Mouse (Mus musculus): ENCODE measurements around the gene Olfr769. TPM values are rescaled to one million over a fixed set of nuclear protein-coding genes. Genes with fewer than 3 reads are reported as not detected.
"Not testable (repeated sequence)": the region's sequence is repeated elsewhere in the genome, so short reads cannot be mapped to it uniquely, and the experiment has no call there.

Gene Olfr769
- not detected for total RNA-seq (2021)
- long read RNA-seq, experiment 1 = 0 reads
- long read RNA-seq, experiment 2 = 0 reads

DNA sequence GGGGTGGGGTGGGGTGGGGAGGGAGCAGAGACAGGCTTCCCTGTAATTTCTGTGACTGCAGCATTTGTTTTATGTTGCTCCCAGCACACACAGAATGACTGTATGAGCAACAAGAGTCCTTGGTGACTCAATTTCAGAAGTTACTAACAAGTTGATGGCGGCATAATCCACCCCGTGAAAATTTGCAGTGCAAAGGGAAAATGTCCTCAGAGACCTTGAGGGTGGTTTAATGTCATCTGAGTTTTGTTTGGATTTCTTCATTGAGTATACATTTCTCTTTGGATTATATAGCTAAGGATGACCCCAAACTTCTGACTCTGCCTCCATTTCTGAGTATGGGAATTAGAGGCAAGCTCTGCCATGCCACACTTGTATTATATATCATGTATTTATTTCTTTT is at the start of gene Olfr769:
Gene Olfr769, minus strand, starts transcription at position 101 of the 400 bp plus-strand sequence.
- no peak for DNase-seq

DNA sequence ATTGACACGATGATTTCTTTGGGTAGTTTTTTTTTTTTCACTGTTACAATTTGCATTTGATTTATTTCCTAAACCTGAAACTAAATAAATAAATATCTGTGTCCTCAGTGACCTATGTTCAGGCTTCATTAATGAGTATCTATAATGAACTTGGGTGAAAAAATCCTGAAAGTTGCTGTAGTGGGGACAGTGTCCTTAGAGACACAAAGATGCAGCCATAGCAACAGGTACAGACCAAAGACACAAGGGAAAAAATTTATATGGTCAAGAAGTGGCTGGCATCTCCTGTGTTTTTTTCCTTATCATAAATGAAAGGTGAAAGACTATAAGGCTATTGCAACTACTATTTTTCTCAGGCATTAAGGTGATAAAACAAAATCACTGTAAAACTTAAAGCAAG is 47.0 kb upstream of the Olfr769 start, which contains the start of gene Olfr771:
Gene Olfr771, minus strand, starts transcription at position 101 of the 400 bp plus-strand sequence.
- DNase-seq = no peak

DNA sequence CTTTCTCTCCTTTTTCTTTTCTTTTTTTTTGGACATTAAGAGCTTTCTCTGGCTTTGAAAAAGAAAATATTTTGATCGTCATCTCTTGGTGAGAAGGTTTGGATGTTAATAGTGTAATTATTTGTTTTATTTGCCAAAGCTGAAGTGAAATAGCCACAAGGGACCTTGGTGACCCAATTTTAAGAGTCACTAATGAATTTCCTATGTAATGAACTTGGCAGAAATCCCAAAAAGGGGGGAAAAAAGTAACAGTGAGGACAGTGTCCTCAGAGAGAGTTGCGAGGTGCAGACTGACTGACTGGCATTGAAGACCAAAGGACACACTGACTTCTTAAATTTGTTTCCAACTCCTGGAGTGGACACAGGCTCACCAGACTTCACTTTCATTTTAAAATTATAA is 21.2 kb upstream of the Olfr769 start, which contains the start of gene Olfr770:
Gene Olfr770, minus strand, starts transcription at position 101 of the 400 bp plus-strand sequence.
- DNase-seq = no peak

DNA sequence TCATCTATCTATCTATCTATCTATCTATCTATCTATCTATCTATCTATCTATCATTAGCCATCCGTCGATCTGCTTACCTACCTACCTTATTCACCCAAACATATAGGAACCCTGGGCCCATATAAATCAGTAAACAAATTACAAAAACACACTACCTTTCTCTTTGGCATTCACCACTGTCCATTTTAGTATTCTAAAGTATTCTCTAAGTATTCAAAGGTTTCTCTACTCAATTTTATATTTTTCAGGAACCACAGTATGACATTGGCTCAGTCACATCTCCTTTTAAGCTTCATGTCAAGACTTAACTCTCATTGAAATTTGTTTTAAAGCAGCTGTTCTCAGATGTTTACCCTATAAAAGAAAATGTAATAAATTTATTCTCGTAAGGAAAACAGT is 2.5 kb downstream of the Olfr769 start:
- no peak for DNase-seq

DNA sequence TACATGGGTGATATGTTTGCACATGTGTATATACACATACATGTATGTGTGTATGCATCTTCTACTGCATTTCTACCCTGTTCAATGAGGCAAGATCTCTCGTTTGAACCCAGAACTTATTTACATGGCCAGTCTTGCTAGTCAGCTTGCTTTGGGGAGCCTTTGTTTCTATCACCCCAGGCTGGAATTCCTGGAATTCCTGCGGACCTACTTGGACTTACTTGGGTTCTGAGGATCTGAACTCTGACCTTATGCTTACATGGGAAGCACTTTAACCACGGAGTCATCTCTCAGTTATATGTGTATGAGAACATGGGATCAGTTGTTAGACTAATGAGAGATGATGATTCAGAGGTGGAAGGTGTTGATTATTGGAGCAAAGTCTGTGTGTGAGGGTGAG is 16.4 kb downstream of the Olfr769 start:
- DNase-seq = no peak

DNA sequence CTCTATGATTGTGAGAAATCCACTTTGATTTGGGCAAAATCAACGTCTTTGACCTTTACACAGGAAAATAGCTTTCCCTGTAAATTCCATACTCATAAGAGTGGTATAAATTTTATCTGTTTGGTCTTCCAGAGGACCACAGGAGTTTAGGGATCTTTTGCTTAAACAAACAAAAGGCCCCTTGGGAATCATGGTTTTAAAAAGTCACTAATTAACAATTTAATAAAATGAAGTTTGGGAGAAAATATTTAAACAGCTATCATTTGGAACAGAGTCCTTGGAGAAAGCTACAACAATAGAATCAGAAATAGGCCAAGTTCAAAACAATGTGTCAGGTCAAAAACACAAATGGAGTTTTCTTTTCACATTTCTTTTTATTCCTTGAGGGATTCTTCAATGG is 18.4 kb downstream of the Olfr769 start, which contains the start of gene Olfr768:
Gene Olfr768, minus strand, starts transcription at position 101 of the 400 bp plus-strand sequence.
- DNase-seq = no peak

DNA sequence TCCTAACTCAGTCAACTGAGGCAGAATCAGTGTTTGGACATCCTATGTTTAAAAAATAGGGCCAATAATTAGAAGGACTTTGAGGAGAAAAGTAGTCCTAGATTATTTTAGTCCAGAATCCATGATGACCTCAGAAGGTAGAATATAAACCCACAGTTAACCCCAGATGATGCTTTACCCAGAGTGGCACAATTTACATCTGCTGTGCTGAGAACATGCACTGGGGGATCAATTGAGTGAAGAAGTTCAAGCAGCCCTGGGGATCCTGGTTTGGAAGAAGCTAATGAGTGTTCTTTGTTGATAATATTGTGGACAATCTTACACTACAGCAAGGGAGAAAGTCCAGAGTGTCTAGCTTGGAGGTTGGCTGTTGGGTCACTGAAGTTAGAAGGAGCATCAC is 34.9 kb downstream of the Olfr769 start, which contains the start of gene Olfr767:
Gene Olfr767, minus strand, starts transcription at position 101 of the 400 bp plus-strand sequence.
- DNase-seq = not testable (repeated sequence)

DNA sequence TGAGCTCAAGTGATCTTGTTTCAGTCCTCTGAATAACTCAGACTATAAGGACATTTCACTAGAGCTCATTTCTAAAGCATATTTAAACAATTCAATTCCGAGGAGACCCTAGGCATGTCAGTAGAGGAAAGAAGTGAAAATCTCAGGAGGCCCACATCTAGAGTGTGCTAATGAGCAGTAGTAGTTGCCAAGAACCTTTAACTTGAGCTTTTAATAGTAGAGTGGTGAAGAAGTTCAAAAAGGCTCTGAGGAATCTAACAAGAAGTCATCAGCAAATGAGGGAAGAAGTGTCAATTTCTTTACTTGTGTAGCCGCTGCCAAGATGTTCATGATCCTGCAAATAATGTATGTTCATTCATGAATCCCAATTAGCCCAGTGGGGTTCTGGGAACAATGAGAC is 48.8 kb downstream of the Olfr769 start, which contains the start of gene Olfr766-ps1:
Gene Olfr766-ps1, minus strand, starts transcription at position 101 of the 400 bp plus-strand sequence.
- no peak for DNase-seq

Other genes with a start within 250 kb of the Olfr769 start
- gene Gdf11, start 226.1 kb downstream of the Olfr769 start, total RNA-seq (2021) = 1 to 10 TPM; 2.3 to 2.6 TPM
- gene Cd63, start 216.9 kb downstream of the Olfr769 start, total RNA-seq (2021) = 100 to 1,000 TPM; 144 to 158 TPM
- gene Rdh5, start 195.0 kb downstream of the Olfr769 start, total RNA-seq (2021) = 1 to 10 TPM; 4.3 to 4.7 TPM
- 100 to 1,000 TPM; 194 to 199 TPM for gene Bloc1s1, start 193.8 kb downstream of the Olfr769 start, total RNA-seq (2021)
- 100 to 1,000 TPM; 144 to 148 TPM for gene Itga7, start 184.0 kb downstream of the Olfr769 start, total RNA-seq (2021)
- not detected for gene Mettl7b, start 156.9 kb downstream of the Olfr769 start, total RNA-seq (2021)
- not detected for gene Olfr9, start 128.4 kb downstream of the Olfr769 start, total RNA-seq (2021)
- not detected for gene Olfr763, start 107.1 kb downstream of the Olfr769 start, total RNA-seq (2021)
- gene Olfr764-ps1, start 78.0 kb downstream of the Olfr769 start, total RNA-seq (2021) = not detected
- not detected for gene Olfr765, start 67.9 kb downstream of the Olfr769 start, total RNA-seq (2021)
- not detected for gene Olfr766-ps1, start 48.9 kb downstream of the Olfr769 start, total RNA-seq (2021)
- gene Olfr767, start 35.0 kb downstream of the Olfr769 start, total RNA-seq (2021) = not detected
- not detected for gene Olfr768, start 18.5 kb downstream of the Olfr769 start, total RNA-seq (2021)
- gene Olfr770, start 21.1 kb upstream of the Olfr769 start, total RNA-seq (2021) = not detected
- not detected for gene Olfr771, start 46.9 kb upstream of the Olfr769 start, total RNA-seq (2021)
- gene Olfr772, start 60.1 kb upstream of the Olfr769 start, total RNA-seq (2021) = not detected
- not detected for gene Olfr773, start 69.6 kb upstream of the Olfr769 start, total RNA-seq (2021)
- gene Olfr774, start 118.3 kb upstream of the Olfr769 start, total RNA-seq (2021) = not detected
- gene Olfr775, start 130.6 kb upstream of the Olfr769 start, total RNA-seq (2021) = not detected
- gene Olfr776, start 141.3 kb upstream of the Olfr769 start, total RNA-seq (2021) = not detected
- not detected for gene Olfr777, start 153.6 kb upstream of the Olfr769 start, total RNA-seq (2021)
- not detected for gene Olfr780, start 200.3 kb upstream of the Olfr769 start, total RNA-seq (2021)
- not detected for gene Olfr781, start 211.0 kb upstream of the Olfr769 start, total RNA-seq (2021)
- gene Olfr782, start 231.0 kb upstream of the Olfr769 start, total RNA-seq (2021) = not detected

All from heart, adult 18-20 months (tissue).